23 mouse cellular contexts compared by ENCODE assay signal in genomic region chr7:98617739-98618138, GRCm38 (mm10). TPM values are rescaled to one million over a fixed set of nuclear protein-coding genes. Genes with fewer than 3 reads are reported as not detected.
DNase-seq lines count a peak whose midpoint lies in the region; ATAC-seq and TF ChIP-seq lines count a peak whose summit lies in the region.
"Had no signal": no experiment of that assay in that cellular context is flagged by ENCODE, and none has a peak within 500 bp of the region (broad histone marks: within the 10 kb centered on the region; RNA-seq: fewer than 3 reads in every experiment).

No protein-coding gene starts in this region.

- H3K4me3 ChIP-seq in lung, postnatal 0 days (ENCODE audit: low read depth, low read length) = no peak overlapping the region
- no peak overlapping the region for H3K4me3 ChIP-seq in forebrain, embryonic 15.5 days
- H3K4me3 ChIP-seq: embryonic facial prominence, embryonic 13.5 days; embryonic facial prominence, embryonic 15.5 days; erythroblast, embryonic 14.5 days; forebrain, embryonic 10.5 days; forebrain, embryonic 12.5 days had no signal

- no peak for TF ChIP-seq CTCF in lung, postnatal 0 days (IDR thresholded peaks at IDR 0.05)

- 0 out of 2 replicates have a peak, but pooled peaks cover 6% of the 10 kb centered on the region for H3K36me3 ChIP-seq in lung, postnatal 0 days (ENCODE audit: insufficient read depth, low read length)
- H3K36me3 ChIP-seq in forebrain, embryonic 15.5 days = peaks cover 42% of the 10 kb centered on the region

- H3K4me1 ChIP-seq in lung, postnatal 0 days (ENCODE audit: insufficient read depth, low read depth, low read length) = no peaks in the 10 kb centered on the region
- H3K4me1 ChIP-seq in forebrain, embryonic 15.5 days = no peaks in the 10 kb centered on the region
- H3K4me1 ChIP-seq: embryonic facial prominence, embryonic 13.5 days; embryonic facial prominence, embryonic 15.5 days; forebrain, embryonic 10.5 days; forebrain, embryonic 12.5 days had no signal

- no peak overlapping the region for H3K4me2 ChIP-seq in lung, postnatal 0 days (replicated peaks; ENCODE audit: low read depth, low read length)
- no peak overlapping the region for H3K4me2 ChIP-seq in forebrain, embryonic 15.5 days (replicated peaks)
- H3K4me2 ChIP-seq: embryonic facial prominence, embryonic 13.5 days; embryonic facial prominence, embryonic 15.5 days; forebrain, embryonic 12.5 days had no signal

- peak; percentile 23 for DNase-seq in lung, postnatal 0 days (ENCODE audit: low spot score)
- no peak for DNase-seq in lung, postnatal 36 days
- peak; percentile 13 for DNase-seq in induced T-regulatory cell, adult 2 months (ENCODE audit: low read depth)
- no peak for DNase-seq in embryo, embryonic 10.5 days (ENCODE audit: low spot score)
- no peak for DNase-seq in layer of hippocampus, adult 18-20 months (ENCODE audit: low spot score in 2 of 2)
- DNase-seq: adrenal gland, adult 8-10 months; adrenal gland, postnatal 14 days; adrenal gland, postnatal 36 days; cerebellum, adult 11-12 months; cerebellum, adult 2 months; cerebellum, adult 9-10 months; cerebellum, postnatal 10 days; cerebellum, postnatal 25 days; embryo, embryonic 11 days; forebrain, postnatal 0 days had no signal

- H3K27ac ChIP-seq in lung, postnatal 0 days (ENCODE audit: low read length) = no peak overlapping the region
- H3K27ac ChIP-seq in forebrain, embryonic 15.5 days (replicated peaks) = no peak overlapping the region
- H3K27ac ChIP-seq: embryonic facial prominence, embryonic 13.5 days; embryonic facial prominence, embryonic 15.5 days; forebrain, embryonic 10.5 days; forebrain, embryonic 12.5 days had no signal

- H3K27me3 ChIP-seq in lung, postnatal 0 days (replicated peaks; ENCODE audit: insufficient read depth, low read length) = no peaks in the 10 kb centered on the region
- no peaks in the 10 kb centered on the region for H3K27me3 ChIP-seq in forebrain, embryonic 15.5 days
- H3K27me3 ChIP-seq: embryonic facial prominence, embryonic 13.5 days; embryonic facial prominence, embryonic 15.5 days; forebrain, embryonic 12.5 days had no signal

- H3K9me3 ChIP-seq in lung, postnatal 0 days (ENCODE audit: low read length) = no peaks in the 10 kb centered on the region
- no peaks in the 10 kb centered on the region for H3K9me3 ChIP-seq in forebrain, embryonic 15.5 days
- H3K9me3 ChIP-seq: embryonic facial prominence, embryonic 13.5 days; embryonic facial prominence, embryonic 15.5 days; forebrain, embryonic 10.5 days; forebrain, embryonic 12.5 days had no signal

- H3K9ac ChIP-seq in lung, postnatal 0 days (replicated peaks; ENCODE audit: low read depth) = no peak overlapping the region
- no peak overlapping the region for H3K9ac ChIP-seq in forebrain, embryonic 15.5 days (replicated peaks)
- H3K9ac ChIP-seq: embryonic facial prominence, embryonic 13.5 days; embryonic facial prominence, embryonic 15.5 days; forebrain, embryonic 12.5 days; forebrain, postnatal 0 days had no signal

- no peak for TF ChIP-seq EP300 in lung, postnatal 0 days (IDR thresholded peaks at IDR 0.05)

- ATAC-seq in lung, postnatal 0 days = no peak
- peak; percentile 89 for ATAC-seq in CD4-positive, CD25-positive, alpha-beta regulatory T cell, adult 4 months
- ATAC-seq in forebrain, embryonic 15.5 days (replicated peaks) = no peak
- ATAC-seq: forebrain, embryonic 14.5 days; forebrain, postnatal 0 days had no signal

- WGBS in lung, postnatal 0 days = 42% methylated on average over 2 of the region's 2 CpGs
- 88% methylated on average over 2 of the region's 2 CpGs for WGBS in forebrain, embryonic 15.5 days

RNA-seq across cellular contexts. Expression of gene Emsy, which starts 38.8 kb away (rescaled TPM):
- polyA plus RNA-seq in lung, postnatal 0 days (2015; fragmentation: Nextera tagmentation; extraction: Ambion mirVana) = 8.6 and 10.2 TPM in 2 replicates
- 10 to 100 TPM; 71.4 to 73.3 TPM for polyA plus RNA-seq in CD4-positive, CD25-positive, alpha-beta regulatory T cell, adult 4 months (2017; shearing (Covaris generic))
- 10 to 100 TPM; 71.0 to 72.1 TPM for total RNA-seq in layer of hippocampus, adult 18-20 months (2021)
- polyA plus RNA-seq in forebrain, embryonic 15.5 days (2015; fragmentation: Nextera tagmentation; extraction: Ambion mirVana) = 35.3 and 40.2 TPM in 2 replicates

Comparison
In these comparisons a context has a peak if more than half of its experiments do, and no peak if none do; other contexts are left out.
1. DNase-seq: peak in lung, postnatal 0 days (single experiment) and induced T-regulatory cell, adult 2 months (single experiment); none in lung, postnatal 36 days (single experiment), embryo, embryonic 10.5 days (single experiment) and layer of hippocampus, adult 18-20 months (0 of 2).